Mouse (Mus musculus) ES-E14 (cell line): Measurements from ENCODE around the gene Dnajc11. TPM values are rescaled to one million over a fixed set of nuclear protein-coding genes. Genes with fewer than 3 reads are reported as not detected.

ENCODE experiments used
- DNase-seq: peaks from one replicate; pipeline ENCODE4 v3.0.0-alpha.2; 2013; ENCODE audit warnings: low read depth, low spot score
- H3K27ac ChIP-seq: 2 replicates; pipeline ENCODE4 v1.5.1; 2012; ENCODE audit warnings: low read depth, mild to moderate bottlenecking, low read length, moderate library complexity, mixed read lengths; ENCODE audit not compliant: poor library complexity, insufficient read depth, severe bottlenecking
- H3K36me3 ChIP-seq: 2 replicates; pipeline ENCODE4 v1.6.1; 2012; ENCODE audit warnings: mild to moderate bottlenecking, low read length, moderate library complexity, mixed read lengths; ENCODE audit not compliant: control insufficient read depth, poor library complexity, insufficient read depth, severe bottlenecking
- H3K4me1 ChIP-seq, 2 experiments: fragments of 150-350 bp in 1 of 2; sonication (generic) in 1 of 2; 2 replicates each; pipeline ENCODE4 v1.6.1; 2012; ENCODE audit warnings: low read length in 2 of 2, mild to moderate bottlenecking in 1 of 2, mixed read lengths in 1 of 2; ENCODE audit not compliant: control insufficient read depth in 2 of 2, insufficient read depth in 2 of 2, poor library complexity in 1 of 2
- H3K4me3 ChIP-seq, 2 experiments: fragments of 150-350 bp in 1 of 2; sonication (generic) in 1 of 2; 2 replicates each; pipeline ENCODE4 v1.5.1; 2012; ENCODE audit warnings: low read length in 2 of 2, low read depth in 1 of 2, mild to moderate bottlenecking in 1 of 2, mixed read lengths in 1 of 2; ENCODE audit not compliant: insufficient read depth in 1 of 2, poor library complexity in 1 of 2, severe bottlenecking in 1 of 2
- H3K9ac ChIP-seq: 2 replicates; pipeline ENCODE4 v1.6.1; 2012; ENCODE audit warnings: low read depth, mild to moderate bottlenecking, low read length, mixed read lengths; ENCODE audit not compliant: poor library complexity, insufficient read depth, severe bottlenecking
- H3K9me3 ChIP-seq: fragments of 150-350 bp; sonication (generic); 2 replicates; pipeline ENCODE4 v1.6.1; 2012; ENCODE audit warnings: low read depth, mild to moderate bottlenecking, low read length; ENCODE audit not compliant: control insufficient read depth, insufficient read depth
- CHD2 ChIP-seq: IDR thresholded peaks from 2 replicates; pipeline ENCODE4 v1.6.1; 2014; ENCODE audit warnings: mild to moderate bottlenecking, low read depth, low read length, inconsistent platforms
- HCFC1 ChIP-seq: IDR thresholded peaks from 2 replicates; pipeline ENCODE4 v1.6.1; 2012; ENCODE audit warnings: low read length, inconsistent platforms, borderline replicate concordance; ENCODE audit not compliant: insufficient read depth
- MAFK ChIP-seq: IDR thresholded peaks from 2 replicates; pipeline ENCODE4 v1.6.1; 2014; ENCODE audit warnings: mild to moderate bottlenecking, low read depth, low read length, inconsistent platforms; ENCODE audit not compliant: insufficient read depth
- ZC3H11A ChIP-seq: IDR thresholded peaks from 2 replicates; pipeline ENCODE4 v1.6.1; 2012; ENCODE audit warnings: low read depth, mild to moderate bottlenecking, inconsistent platforms, low read length, borderline replicate concordance
- ZNF384 ChIP-seq: IDR thresholded peaks from 2 replicates; pipeline ENCODE4 v1.6.1; 2012; ENCODE audit warnings: low read depth, low read length, inconsistent platforms
- in situ Hi-C, 2 experiments: fragments of 600-800 bp; cut with MboI; formaldehyde crosslinking; loops; one replicate each; pipeline ENCODE4 v1.15.1; 2025; ENCODE audit warnings: low sequenced_read_pairs in 2 of 2, inconsistent platforms in 1 of 2; ENCODE audit not compliant: unreplicated experiment in 2 of 2
- total RNA-seq: library from RNA; depleted of rRNA; stranded (reverse); fragments of 300-350 nt; gene quantifications from 2 replicates; pipeline ENCODE4 v1.2.3, GENCODE M21; 2012

Gene Dnajc11
- total RNA-seq, 1 experiment, result 98.2 TPM

DNA sequence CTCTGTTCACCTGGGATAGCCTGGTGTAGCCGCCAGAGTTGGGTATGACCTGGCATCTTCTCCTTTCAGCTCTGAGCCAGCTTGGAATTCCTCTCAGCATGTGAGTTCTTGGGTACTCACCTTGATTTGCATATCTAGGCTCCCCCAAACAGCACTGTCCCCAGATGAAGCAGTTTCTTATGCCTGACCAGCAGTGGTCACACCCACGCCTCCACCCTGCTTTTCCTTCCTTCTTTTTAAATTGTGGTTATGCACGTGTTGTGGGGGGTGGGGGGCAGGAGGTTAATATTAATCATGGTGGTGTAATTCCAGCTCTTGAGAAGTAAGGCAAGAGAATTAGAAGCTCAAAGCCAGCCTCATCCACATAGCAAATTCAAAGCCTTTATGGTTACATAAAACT lies 29.3 kb downstream of the Dnajc11 start:
- peaks cover 0 to 2% of the 10 kb centered on the region in 2 experiments; a peak in 3 of 4 replicates for H3K4me1 ChIP-seq
- TF ChIP-seq ZC3H11A, result no peak
- no peak for TF ChIP-seq ZNF384
- TF ChIP-seq CHD2, result no peak
- no peak for TF ChIP-seq MAFK
- no peak for TF ChIP-seq HCFC1
- H3K9me3 ChIP-seq, result no peaks in the 10 kb centered on the region
- H3K27ac ChIP-seq, result no peak overlapping the region
- H3K9ac ChIP-seq, result no peak overlapping the region
- peaks cover 33% of the 10 kb centered on the region for H3K36me3 ChIP-seq
- H3K4me3 ChIP-seq, result no peak overlapping the region
- no peak for DNase-seq
- in situ Hi-C loops, result no loop called here

DNA sequence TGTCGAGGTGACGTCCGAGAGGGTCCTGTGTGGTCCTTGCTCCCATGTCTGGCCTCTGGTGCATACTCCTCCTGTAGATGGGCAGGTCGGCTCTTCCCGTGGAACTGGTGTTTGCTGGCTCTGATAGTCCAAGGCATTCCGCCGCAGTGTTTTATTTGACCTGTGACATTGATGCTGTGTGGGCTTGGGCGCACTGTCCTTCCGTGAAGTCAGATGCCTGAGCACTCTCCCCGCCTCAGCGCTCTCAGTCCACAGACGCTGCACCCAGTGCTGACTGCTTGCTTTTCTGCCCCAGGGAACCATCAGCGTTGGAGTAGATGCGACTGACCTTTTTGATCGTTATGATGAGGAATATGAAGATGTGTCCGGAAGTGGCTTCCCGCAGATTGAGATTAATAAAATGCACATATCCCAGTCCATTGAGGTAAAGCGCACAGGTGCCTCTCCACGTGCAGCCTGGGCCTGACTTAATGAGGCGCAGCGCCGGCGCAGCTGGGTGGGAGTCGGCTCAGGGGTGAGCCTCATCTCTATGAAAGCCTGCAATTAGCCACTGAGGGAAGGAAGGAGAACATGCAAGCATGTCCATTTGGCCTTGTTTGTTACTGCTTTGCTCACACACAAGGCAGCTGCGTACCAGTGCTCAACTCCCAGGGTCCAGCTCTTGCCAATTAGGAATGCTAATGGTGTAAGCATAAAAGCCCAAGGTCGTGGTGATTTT lies 34.9 kb downstream of the Dnajc11 start:
- in situ Hi-C loops, result no loop called here
- Histone ChIP-seq H3K4me3 (peak overlapping the region; percentile 30 to 32; a peak in 1 of 4 replicates), H3K9me3 (no peaks in the 10 kb centered on the region), H3K36me3 (peaks cover 32% of the 10 kb centered on the region; the same call in 1 of the 2 replicates), H3K9ac (peak overlapping the region; percentile 15; the same call in 1 of the 2 replicates), H3K27ac (no peak overlapping the region), H3K4me1 (peaks cover 6 to 11% of the 10 kb centered on the region in 2 experiments; a peak in 2 of 4 replicates)
- no peak for DNase-seq
- TF ChIP-seq ZNF384 (no peak), HCFC1 (no peak), MAFK (no peak), CHD2 (no peak), ZC3H11A (no peak)

DNA sequence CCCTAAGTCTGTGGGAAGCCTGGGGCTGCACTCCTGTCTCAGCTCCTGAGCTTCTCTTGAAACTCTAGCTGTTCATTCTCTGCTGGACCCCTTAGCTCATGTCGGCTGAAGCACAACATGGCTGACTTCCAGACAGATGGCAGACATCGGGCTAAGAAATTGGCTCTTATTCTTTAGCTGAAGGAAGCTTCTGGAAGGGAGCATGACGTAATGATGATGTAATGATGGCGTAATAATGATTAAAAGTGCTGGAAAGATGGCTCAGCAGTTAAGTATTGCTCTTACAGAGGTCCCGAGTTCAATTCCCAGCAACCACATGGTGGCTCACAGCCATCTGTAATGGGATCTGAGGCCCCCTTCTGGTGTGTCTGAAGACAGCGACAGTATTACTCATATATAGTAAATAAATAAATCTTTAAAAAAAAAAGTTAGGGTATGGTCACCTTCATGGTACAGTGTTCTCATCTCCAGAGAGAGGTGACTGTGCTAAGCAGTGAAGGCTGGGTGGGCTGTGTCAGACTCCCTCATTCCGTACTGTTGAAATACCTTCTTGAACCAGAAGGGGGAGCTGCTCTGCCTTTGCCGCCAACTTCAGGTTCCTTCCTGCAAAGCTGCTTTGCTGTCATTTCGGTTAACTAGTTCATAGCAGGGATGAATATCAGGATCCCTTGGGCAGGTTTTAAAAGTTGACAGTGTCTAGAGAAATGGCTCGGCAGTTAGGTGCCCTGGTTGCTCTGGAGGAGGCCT lies 38.9 kb downstream of the Dnajc11 start:
- TF ChIP-seq MAFK, result no peak
- TF ChIP-seq ZNF384, result no peak
- no peak for TF ChIP-seq HCFC1
- TF ChIP-seq CHD2, result no peak
- TF ChIP-seq ZC3H11A, result no peak
- no peak overlapping the region for H3K4me3 ChIP-seq
- peaks cover 6 to 21% of the 10 kb centered on the region in 2 experiments; a peak in 3 of 4 replicates for H3K4me1 ChIP-seq
- in situ Hi-C loops, result no loop called here
- H3K9ac ChIP-seq, result no peak overlapping the region
- DNase-seq, result no peak
- H3K27ac ChIP-seq, result no peak overlapping the region
- peaks cover 45% of the 10 kb centered on the region for H3K36me3 ChIP-seq
- no peaks in the 10 kb centered on the region for H3K9me3 ChIP-seq

DNA sequence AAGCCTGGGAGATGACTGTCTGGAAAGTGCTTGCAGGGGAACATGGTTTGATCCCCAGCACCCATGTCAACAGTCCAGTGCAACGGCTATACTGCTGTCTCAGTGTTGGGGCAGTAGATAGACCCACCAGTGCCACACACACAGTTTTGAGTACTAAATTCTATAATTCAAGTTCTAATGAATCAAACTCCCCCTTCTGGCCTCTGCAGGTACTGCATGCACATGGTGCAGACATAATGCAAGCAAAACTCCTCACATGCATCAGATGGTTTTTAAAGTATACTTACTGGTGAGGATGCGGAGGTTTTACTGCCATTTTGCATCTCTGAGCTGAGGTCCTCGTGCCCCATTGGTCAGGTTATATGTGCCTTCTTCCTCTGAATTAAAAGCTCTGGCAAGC lies 42.0 kb downstream of the Dnajc11 start:
- Histone ChIP-seq H3K36me3 (peaks cover 56% of the 10 kb centered on the region), H3K9ac (no peak overlapping the region), H3K9me3 (no peaks in the 10 kb centered on the region), H3K4me3 (no peak overlapping the region), H3K27ac (no peak overlapping the region), H3K4me1 (peaks cover 0 to 13% of the 10 kb centered on the region in 2 experiments; a peak in 2 of 4 replicates)
- no peak for DNase-seq
- TF ChIP-seq HCFC1, result no peak
- no peak for TF ChIP-seq CHD2
- TF ChIP-seq ZC3H11A, result 0 out of 2 replicates have a peak, but pooled peaks have one; percentile 4
- in situ Hi-C loops, result no loop called here

DNA sequence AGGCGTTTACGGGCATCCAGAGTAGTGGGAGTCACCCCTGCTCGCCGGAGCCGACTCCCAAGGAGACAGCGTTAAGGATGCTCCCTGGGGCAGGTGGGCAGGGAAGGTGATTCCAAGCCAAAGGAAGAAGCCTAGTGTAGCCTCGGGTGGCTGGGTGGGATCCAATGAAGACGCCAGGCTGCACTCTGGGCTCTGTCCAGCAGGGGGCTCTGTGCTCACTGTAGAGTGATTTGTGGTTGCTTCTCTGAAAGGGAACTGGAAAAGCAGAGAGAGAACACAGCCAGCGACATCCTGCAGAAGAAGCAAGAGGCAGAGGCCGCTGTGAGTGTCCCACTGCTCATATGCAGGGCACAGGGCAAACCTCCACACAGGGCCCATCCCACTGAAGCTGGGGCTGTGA lies 44.3 kb downstream of the Dnajc11 start:
- TF ChIP-seq ZNF384 (no peak), HCFC1 (peak; percentile 32; the same call in 1 of the 2 replicates), CHD2 (no peak), ZC3H11A (no peak), MAFK (no peak)
- Histone ChIP-seq H3K4me3 (no peak overlapping the region), H3K4me1 (peaks cover 0 to 14% of the 10 kb centered on the region in 2 experiments; a peak in 2 of 4 replicates), H3K27ac (no peak overlapping the region), H3K36me3 (peaks cover 57% of the 10 kb centered on the region), H3K9me3 (no peaks in the 10 kb centered on the region), H3K9ac (no peak overlapping the region)
- DNase-seq, result peak; percentile 90
- in situ Hi-C loops, result no loop called here
